Mouse (Mus musculus) brown adipose tissue, adult 24 weeks (tissue): ENCODE results near the gene Epn3. TPM values are rescaled to one million over a fixed set of nuclear protein-coding genes. Genes with fewer than 3 reads are reported as not detected.

Experiments used
- H3K27ac ChIP-seq: fragments of 200-500 bp; replicated peaks from 2 replicates; pipeline ENCODE4 v1.5.1; 2012; ENCODE audit warnings: low read depth, mild to moderate bottlenecking, low read length
- H3K4me1 ChIP-seq: fragments of 200-500 bp; 2 replicates; pipeline ENCODE4 v1.6.1; 2012; ENCODE audit warnings: low read length, mixed read lengths; ENCODE audit not compliant: control insufficient read depth, insufficient read depth, insufficient read length
- H3K4me3 ChIP-seq: fragments of 200-500 bp; 2 replicates; pipeline ENCODE4 v1.5.1; 2012; ENCODE audit warnings: low read depth, mild to moderate bottlenecking, low read length, moderate library complexity; ENCODE audit not compliant: insufficient read depth
- polyA plus RNA-seq: library from polyadenylated mRNA; stranded (reverse); fragments of >200 nt; gene quantifications from 2 replicates; pipeline ENCODE4 v1.2.4, GENCODE M21; 2012; ENCODE audit not compliant: missing spikeins, insufficient read depth, insufficient read length

Epn3 gene
- polyA plus RNA-seq, 1 experiment, result not detected

DNA sequence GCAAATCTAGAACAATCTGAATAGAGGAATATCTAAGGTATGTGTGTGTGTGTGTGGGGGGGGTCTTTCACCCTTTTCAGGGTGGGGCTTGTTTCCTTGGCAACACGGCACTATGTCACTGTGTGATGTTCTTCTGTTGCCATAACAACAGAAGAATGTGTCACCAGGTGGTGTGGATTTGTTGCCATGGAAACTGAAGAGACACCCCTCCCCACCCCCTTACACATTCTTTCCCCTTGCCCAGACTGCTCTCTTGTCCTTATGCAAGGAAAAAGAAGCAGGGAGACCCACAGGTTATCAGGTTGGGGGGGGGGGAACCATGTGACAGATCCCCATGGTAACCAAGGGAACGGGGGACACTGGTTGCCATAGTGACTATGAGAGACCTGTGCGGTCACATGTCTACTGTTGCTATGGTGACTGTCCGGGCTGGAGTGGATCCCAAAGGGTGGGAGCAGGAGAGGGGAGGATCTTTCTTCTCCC is 31.2 kb downstream of the Epn3 start:
- H3K4me1 ChIP-seq, result peaks cover 12% of the 10 kb centered on the region

DNA sequence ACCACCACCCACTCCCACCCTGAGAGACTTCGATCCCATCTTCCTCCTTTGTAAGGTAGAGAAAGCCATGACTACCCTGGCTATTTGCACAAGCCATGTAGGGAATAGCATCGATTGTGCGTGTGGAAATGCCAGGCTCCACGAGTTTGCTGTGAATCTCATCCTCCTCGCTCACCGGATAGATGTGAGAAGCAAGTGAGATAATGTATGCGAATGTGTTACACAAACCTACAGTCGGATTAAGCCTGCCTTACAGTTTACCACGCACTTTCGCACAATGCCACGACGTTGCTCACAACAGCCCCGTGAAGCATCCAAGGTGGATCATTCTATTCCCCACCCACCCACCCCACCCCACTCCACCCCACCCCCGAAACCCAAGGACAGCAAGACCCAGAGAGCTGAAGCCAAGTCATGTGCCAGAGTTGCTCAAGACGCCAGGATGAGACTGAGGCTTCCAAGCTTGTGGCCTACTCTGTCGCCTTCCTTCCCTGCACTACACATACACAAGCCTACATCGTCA is 33.4 kb downstream of the Epn3 start:
- peaks cover 12% of the 10 kb centered on the region for H3K4me1 ChIP-seq
- no peak overlapping the region for H3K27ac ChIP-seq
- H3K4me3 ChIP-seq, result no peak overlapping the region

More for the DNA sequence above, 31.2 kb downstream of the Epn3 start:
- H3K4me3 ChIP-seq, result no peak overlapping the region
- H3K27ac ChIP-seq, result no peak overlapping the region

DNA sequence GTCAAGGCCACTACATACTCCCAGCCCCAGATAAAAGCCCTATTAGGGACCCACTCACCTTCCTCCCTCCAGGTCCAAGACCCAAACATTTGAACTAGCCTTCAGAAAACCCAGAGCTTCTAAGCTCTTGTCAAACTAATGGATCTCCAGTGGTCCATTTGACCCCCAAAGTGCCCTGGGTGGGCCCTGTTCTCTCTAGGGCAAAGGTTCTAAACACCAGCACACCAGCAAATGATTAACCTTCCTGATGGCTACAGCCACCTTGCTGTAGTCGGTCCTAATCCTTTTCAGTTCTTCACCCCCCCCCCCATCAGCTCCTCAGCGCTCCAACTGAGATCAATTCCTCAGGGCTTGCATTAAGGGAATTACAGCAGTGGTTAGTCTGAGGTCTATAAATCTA is 35.6 kb downstream of the Epn3 start:
- H3K4me3 ChIP-seq, result no peak overlapping the region
- no peak overlapping the region for H3K27ac ChIP-seq
- H3K4me1 ChIP-seq, result peaks cover 8% of the 10 kb centered on the region; the same call in 1 of the 2 replicates

DNA sequence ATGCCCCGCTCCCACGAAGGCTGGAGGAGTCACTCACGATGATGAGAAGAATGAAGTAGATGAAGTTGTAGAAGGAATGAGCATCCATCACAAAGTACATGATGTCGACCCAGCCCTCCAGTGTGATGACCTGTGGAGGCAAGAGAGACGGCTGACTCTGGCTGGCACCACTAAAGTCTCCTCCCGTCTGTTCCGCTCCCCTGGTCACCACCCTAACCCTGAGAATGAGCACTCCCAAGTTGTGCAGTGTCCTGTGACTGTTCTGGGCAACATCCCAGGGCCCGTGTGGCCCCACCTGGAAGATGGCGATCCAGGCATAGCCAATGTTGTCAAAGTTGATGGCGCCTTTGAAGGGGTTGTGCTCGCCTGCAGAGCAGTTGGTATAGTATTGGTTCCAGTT is 37.9 kb downstream of the Epn3 start:
- Histone ChIP-seq H3K4me1 (no peaks in the 10 kb centered on the region), H3K4me3 (no peak overlapping the region), H3K27ac (no peak overlapping the region)

DNA sequence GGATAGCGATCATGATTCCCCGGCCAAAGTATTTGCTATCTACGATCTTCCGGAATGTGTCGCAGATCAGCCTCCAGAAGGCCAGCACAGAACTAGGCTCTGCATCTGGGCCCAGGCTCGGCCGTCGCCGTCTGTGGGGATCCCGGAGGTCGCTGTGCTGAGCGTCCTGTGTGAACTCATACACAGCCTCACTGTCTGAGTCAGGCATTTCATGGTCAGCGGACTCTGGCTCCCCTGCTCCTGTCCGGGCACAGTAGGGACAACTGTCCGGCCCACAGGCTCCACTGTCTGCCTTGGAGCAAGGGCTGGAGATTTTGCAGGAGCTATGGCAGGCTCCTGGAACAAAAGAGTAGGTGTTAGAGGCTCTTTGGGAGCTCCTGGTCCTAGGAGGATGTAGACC is 42.8 kb downstream of the Epn3 start:
- no peaks in the 10 kb centered on the region for H3K4me1 ChIP-seq
- H3K4me3 ChIP-seq, result no peak overlapping the region

DNA sequence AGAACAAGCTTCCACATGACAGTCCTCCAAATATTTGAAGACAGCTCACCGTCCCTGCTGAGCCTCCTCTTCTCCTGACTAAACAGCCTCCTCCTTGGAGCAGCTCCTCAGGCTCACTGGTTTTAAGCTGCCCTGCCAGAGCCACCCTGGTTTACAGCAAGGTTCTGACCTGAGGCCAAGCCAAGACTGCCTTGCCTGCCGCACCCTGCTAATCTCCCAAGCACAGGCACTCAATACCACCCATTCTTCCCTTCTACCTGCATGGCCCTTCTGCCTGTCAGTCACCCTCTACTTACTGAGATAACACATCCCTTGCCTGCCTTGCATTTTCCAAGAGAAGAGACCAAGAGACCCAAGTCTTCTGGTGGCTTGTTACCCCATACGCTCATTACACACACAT is 43.4 kb downstream of the Epn3 start:
- H3K4me1 ChIP-seq, result no peaks in the 10 kb centered on the region
- H3K27ac ChIP-seq, result no peak overlapping the region
- H3K4me3 ChIP-seq, result no peak overlapping the region

More for the DNA sequence above, 42.8 kb downstream of the Epn3 start:
- no peak overlapping the region for H3K27ac ChIP-seq

DNA sequence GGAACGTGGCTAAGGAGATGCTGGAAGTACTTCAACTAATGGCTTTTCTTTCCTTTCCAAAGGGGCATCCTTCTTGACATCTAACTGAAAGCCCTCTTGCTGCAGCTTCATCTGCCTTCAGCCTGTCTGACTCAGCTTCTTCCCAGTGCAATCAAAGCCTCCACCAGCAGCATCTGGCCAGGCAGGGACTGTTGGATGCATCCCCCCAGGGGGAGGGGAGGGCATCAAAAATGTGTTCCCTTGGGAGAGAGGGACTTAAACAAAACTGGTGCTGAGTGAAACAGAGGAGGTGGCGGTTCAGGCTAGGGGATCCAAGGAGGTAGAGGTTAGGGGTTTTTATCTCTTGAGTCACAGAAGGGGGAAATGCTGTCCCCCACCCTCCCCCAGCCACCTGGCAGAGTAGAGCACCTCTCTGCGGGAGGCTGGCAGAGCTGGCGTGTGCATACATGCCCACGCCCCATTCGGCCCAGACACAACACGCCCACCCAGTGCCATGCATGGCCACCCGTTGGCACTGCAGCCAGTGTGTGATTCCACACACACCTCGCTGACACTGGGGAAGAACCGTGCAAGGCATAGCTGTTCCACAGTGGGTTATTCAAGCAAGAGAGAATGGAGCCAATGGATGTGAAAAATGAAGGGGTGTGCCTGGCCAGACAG is 44.5 kb downstream of the Epn3 start:
- H3K27ac ChIP-seq, result no peak overlapping the region
- no peaks in the 10 kb centered on the region for H3K4me1 ChIP-seq
- H3K4me3 ChIP-seq, result no peak overlapping the region

DNA sequence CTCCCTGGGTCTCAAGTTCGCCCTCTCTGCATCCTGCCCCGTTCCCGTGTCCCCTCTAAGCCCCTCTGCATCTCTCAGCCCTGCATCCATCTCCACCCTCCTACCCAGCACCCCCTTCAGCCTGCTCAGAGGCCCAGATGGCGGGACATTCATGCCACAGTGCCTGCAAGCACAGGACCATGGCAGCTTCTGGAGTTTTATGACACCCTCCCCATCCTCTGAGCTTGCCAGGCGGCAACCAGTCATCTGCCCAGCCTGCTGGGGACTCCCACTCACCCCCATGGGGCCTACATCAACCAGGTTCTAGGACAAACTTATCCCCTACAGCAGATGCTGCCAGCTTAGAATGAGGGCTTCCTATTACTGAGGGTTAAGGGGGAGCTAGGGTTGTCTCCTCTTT is 45.0 kb downstream of the Epn3 start:
- Histone ChIP-seq H3K27ac (no peak overlapping the region), H3K4me3 (no peak overlapping the region), H3K4me1 (no peaks in the 10 kb centered on the region)

DNA sequence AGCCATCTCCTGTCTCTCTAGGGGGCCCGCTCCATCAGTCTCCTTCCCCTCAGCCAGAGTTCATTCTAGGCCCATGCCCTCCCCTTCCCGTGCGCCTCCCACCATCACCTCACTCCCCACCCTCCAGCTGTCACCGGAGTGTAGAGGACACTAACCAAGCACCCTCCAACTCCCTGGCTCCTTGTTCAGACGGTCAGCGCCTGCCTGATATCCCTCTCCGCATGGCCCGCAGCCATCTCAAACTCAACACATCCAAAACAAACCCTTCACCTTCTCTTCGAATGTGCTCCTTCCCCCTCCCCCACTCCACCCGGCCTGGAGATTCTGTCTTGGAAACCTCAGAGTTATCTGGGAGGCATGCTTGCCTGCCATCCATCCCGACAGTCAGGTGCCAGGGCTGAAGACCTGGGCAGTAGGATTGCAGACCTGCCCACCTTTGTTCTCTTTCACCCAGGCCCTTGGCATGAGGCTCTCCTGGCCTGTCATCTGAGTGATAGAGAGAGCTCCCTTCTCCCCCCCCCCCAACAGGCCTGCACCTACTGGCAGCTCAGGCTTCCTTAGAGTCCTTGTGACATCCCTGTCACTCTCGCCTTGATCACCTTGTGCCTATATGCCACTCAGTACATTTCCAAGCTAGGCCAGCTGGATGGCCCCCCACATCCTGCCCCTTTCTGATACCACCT is 48.5 kb downstream of the Epn3 start:
- no peaks in the 10 kb centered on the region for H3K4me1 ChIP-seq
- H3K27ac ChIP-seq, result no peak overlapping the region

DNA sequence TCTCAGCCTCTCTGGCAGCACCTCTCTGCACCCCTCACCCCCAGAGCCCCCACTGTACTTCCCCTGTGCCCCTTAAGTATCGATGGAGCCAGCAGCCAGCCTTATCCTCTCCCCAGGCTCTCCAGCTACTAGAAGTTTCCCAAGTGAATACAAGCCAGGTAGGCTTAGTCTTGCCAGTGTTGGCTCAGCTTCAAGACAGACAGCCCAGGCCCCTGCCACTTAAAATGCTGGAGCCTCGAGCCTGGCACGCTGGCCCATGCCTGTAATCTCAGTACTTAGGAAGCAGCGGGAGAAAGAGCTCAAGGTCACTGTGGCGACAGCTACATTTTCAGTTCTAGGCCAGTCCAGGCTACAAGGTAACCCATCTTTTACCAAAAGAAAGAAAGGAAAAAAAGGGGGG is 49.9 kb downstream of the Epn3 start:
- H3K4me1 ChIP-seq, result no peaks in the 10 kb centered on the region
- H3K27ac ChIP-seq, result no peak overlapping the region
- H3K4me3 ChIP-seq, result no peak overlapping the region

More for the DNA sequence above, 48.5 kb downstream of the Epn3 start:
- no peak overlapping the region for H3K4me3 ChIP-seq

DNA sequence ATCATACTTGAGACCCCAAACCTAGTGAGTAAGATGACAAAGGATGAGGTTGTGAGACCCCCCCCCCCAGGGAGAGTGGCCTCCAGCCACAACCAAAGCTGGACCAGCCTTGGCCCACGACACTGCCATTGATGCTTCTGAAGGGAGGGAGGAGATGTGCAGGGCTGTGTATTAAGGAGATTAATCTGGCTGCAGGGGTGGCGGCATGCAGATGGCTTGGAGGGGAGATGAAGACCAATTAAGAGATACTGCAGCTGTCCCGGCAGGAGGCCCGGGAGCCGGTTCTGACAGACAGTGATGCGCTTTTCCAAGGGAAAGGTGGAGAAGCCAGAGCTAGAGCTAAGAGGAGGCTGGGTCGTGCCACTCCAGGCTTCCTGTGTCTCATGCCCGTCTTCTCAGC is 50.5 kb downstream of the Epn3 start:
- H3K27ac ChIP-seq, result no peak overlapping the region
- no peak overlapping the region for H3K4me3 ChIP-seq
- no peaks in the 10 kb centered on the region for H3K4me1 ChIP-seq

DNA sequence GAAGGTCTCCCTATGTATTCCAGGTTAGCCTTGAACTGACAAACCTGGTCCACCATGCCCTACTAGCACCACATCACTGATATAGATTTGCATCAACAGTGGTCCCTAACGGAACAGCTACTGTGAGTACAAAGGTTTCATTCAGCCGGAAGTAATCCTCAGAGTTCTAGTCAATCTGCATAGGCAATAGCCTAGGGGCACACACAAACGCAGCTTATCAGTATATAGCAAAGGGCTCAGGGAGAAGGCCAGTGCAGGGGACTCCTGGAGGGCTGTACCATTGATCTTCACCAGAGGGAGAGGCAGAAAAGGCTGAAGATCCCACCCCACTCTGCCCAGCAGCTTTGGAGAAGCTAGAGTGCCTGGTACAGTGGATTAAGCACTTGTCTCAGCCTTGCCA is 52.8 kb downstream of the Epn3 start:
- no peak overlapping the region for H3K4me3 ChIP-seq
- H3K27ac ChIP-seq, result no peak overlapping the region
- no peaks in the 10 kb centered on the region for H3K4me1 ChIP-seq

DNA sequence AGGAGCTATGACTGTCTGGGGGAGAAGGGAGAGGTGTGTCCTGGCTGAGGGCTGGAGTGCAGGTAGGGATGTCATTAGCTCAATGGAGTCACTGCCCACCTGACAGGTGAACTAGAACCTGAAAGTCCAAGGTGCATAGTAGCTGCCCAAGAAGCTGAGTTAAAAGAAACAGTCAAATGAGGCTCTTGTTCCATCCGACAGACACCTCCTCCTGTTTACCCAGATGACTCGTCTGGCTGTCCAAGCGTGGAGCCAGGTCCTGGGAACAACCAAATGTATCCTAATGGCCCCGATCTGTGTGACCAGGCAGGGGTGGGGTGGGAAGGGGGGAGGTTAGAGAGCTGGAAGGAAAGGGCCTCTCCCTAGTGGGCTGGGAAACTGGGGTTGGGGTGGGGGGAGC is 54.5 kb downstream of the Epn3 start:
- Histone ChIP-seq H3K4me3 (no peak overlapping the region), H3K4me1 (no peaks in the 10 kb centered on the region), H3K27ac (no peak overlapping the region)

DNA sequence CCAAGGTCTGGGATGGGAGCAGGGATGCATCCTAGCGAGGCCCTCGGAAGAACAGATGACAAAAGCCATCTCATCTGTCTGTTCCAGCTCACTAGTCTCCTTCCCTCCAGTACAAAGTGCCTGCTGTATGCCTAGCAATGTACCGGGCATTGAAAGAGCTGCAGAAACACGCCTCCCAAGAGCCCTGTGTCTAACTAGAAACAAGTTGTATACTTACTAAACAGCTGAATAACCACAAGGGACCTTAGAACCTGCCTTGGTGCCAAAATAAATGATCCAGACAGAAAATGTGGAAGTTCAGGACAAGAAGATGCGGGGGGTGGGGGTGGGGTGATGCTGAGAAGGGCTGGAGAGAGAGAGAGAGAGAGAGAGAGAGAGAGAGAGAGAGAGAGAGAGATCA is 54.9 kb downstream of the Epn3 start:
- no peak overlapping the region for H3K27ac ChIP-seq
- no peak overlapping the region for H3K4me3 ChIP-seq
- H3K4me1 ChIP-seq, result no peaks in the 10 kb centered on the region

DNA sequence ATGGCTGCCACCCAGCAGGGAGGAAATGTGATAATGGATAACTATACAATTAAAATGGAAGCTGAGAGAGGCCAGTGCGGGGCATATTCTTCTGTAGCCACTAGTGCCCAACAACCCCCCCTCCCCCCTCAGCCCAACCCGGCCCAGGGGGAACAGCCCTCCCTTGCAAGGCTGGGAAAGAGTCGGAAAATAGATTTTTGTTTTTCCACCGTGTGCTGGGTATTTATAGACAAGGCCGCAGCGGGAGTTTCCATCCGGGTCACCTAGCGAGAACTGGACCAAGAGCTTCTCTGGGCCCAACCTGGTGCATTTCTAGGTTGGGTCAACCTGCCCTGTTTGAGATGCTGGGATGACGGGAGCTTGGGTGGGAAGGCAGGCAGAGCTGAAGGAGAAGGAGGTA is 58.0 kb downstream of the Epn3 start:
- Histone ChIP-seq H3K4me3 (no peak overlapping the region), H3K27ac (no peak overlapping the region), H3K4me1 (no peaks in the 10 kb centered on the region)

DNA sequence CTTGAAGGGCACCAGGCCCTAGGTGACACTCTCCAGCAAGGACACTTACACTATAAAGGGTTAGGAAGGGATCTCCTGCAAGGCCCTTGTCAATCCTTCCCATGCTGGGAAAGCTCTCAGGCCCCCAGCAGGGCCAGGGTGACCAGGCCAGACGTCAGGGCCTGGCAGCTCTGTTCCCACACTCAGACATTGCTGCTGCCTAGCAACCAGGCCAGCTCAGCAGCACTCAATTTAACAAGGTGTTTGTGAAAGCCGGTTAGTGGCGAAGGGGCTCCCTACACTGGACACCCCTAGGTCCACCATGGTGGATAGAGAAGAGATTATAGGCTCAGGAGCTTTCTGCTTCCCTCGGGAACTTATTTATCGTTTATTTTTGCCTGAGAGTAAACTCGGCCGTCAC is 58.7 kb downstream of the Epn3 start:
- Histone ChIP-seq H3K27ac (no peak overlapping the region), H3K4me3 (no peak overlapping the region), H3K4me1 (no peaks in the 10 kb centered on the region)
